Mouse (Mus musculus): ENCODE measurements at regions not wholly inside any gene's neighbourhood (a gene's known extent, or its start where the extent isn't known, plus 50 kb on each side); places are given as distances from the start of the nearest gene placed in this dataset.

GRCm38 (mm10) chr4:89400342-89400741 is 89.5 kb upstream of the Cdkn2b start:
- TF ChIP-seq POLR2A (IDR thresholded peaks at IDR 0.05; ENCODE audit: low read depth, low read length) (no peak), CTCF (IDR thresholded peaks at IDR 0.05; ENCODE audit: extremely low read depth, insufficient read length, insufficient replicate concordance, low read depth, low read length) (no peak)
- Histone ChIP-seq H3K4me3 (ENCODE audit: low read depth, low read length) (no peak overlapping the region), H3K27ac (ENCODE audit: insufficient read depth, low read depth, low read length) (no peak overlapping the region), H3K36me3 (ENCODE audit: control insufficient read depth, insufficient read depth, low read length) (no peaks in the 10 kb centered on the region), H3K27me3 (ENCODE audit: control insufficient read depth, insufficient read depth, low read length) (no peaks in the 10 kb centered on the region), H3K4me1 (ENCODE audit: control insufficient read depth, insufficient read depth, insufficient read length, low read length) (peaks cover 4% of the 10 kb centered on the region; the same call in 1 of the 2 replicates)
- 71% methylated on average over 3 of the region's 3 CpGs for WGBS

GRCm38 (mm10) chr4:89399277-89399676 is 88.4 kb upstream of the Cdkn2b start:
- no peak overlapping the region for H3K27ac ChIP-seq (ENCODE audit: insufficient read depth, low read depth, low read length)
- H3K27me3 ChIP-seq (ENCODE audit: control insufficient read depth, insufficient read depth, low read length), result no peaks in the 10 kb centered on the region
- H3K36me3 ChIP-seq (ENCODE audit: control insufficient read depth, insufficient read depth, low read length), result no peaks in the 10 kb centered on the region
- 69% methylated on average over 2 of the region's 2 CpGs for WGBS
- H3K4me1 ChIP-seq (ENCODE audit: control insufficient read depth, insufficient read depth, insufficient read length, low read length), result peaks cover 4% of the 10 kb centered on the region; the same call in 1 of the 2 replicates
- H3K4me3 ChIP-seq (ENCODE audit: low read depth, low read length), result no peak overlapping the region
- TF ChIP-seq CTCF (IDR thresholded peaks at IDR 0.05; ENCODE audit: extremely low read depth, insufficient read length, insufficient replicate concordance, low read depth, low read length) (no peak), POLR2A (IDR thresholded peaks at IDR 0.05; ENCODE audit: low read depth, low read length) (no peak)

- no peaks in the 10 kb centered on the region for H3K27me3 ChIP-seq (ENCODE audit: control insufficient read depth, insufficient read depth, low read length)
- no peak for TF ChIP-seq CTCF (IDR thresholded peaks at IDR 0.05; ENCODE audit: extremely low read depth, insufficient read length, insufficient replicate concordance, low read depth, low read length)
- TF ChIP-seq POLR2A (IDR thresholded peaks at IDR 0.05; ENCODE audit: low read depth, low read length), result no peak
- H3K27ac ChIP-seq (ENCODE audit: insufficient read depth, low read depth, low read length), result no peak overlapping the region
- H3K36me3 ChIP-seq (ENCODE audit: control insufficient read depth, insufficient read depth, low read length), result no peaks in the 10 kb centered on the region
- H3K4me3 ChIP-seq (ENCODE audit: low read depth, low read length), result no peak overlapping the region
- 88% methylated on average over 2 of the region's 2 CpGs for WGBS
- H3K4me1 ChIP-seq (ENCODE audit: control insufficient read depth, insufficient read depth, insufficient read length, low read length), result peaks cover 4% of the 10 kb centered on the region; the same call in 1 of the 2 replicates
Observed at GRCm38 (mm10) chr4:89396020-89396419, 85.2 kb upstream of the Cdkn2b start.

GRCm38 (mm10) chr4:89395336-89395735 is 84.5 kb upstream of the Cdkn2b start:
- Histone ChIP-seq H3K27me3 (ENCODE audit: control insufficient read depth, insufficient read depth, low read length) (no peaks in the 10 kb centered on the region), H3K4me3 (ENCODE audit: low read depth, low read length) (no peak overlapping the region), H3K36me3 (ENCODE audit: control insufficient read depth, insufficient read depth, low read length) (no peaks in the 10 kb centered on the region), H3K27ac (ENCODE audit: insufficient read depth, low read depth, low read length) (no peak overlapping the region), H3K4me1 (ENCODE audit: control insufficient read depth, insufficient read depth, insufficient read length, low read length) (peaks cover 4% of the 10 kb centered on the region; the same call in 1 of the 2 replicates)
- TF ChIP-seq CTCF (IDR thresholded peaks at IDR 0.05; ENCODE audit: extremely low read depth, insufficient read length, insufficient replicate concordance, low read depth, low read length) (no peak), POLR2A (IDR thresholded peaks at IDR 0.05; ENCODE audit: low read depth, low read length) (no peak)

GRCm38 (mm10) chr4:89393251-89393711 is 82.4 kb upstream of the Cdkn2b start:
- H3K4me3 ChIP-seq (ENCODE audit: low read depth, low read length), result no peak overlapping the region
- no peak for TF ChIP-seq CTCF (IDR thresholded peaks at IDR 0.05; ENCODE audit: extremely low read depth, insufficient read length, insufficient replicate concordance, low read depth, low read length)
- no peak for TF ChIP-seq POLR2A (IDR thresholded peaks at IDR 0.05; ENCODE audit: low read depth, low read length)
- WGBS, result 82% methylated on average over 2 of the region's 2 CpGs
- H3K4me1 ChIP-seq (ENCODE audit: control insufficient read depth, insufficient read depth, insufficient read length, low read length), result peaks cover 4% of the 10 kb centered on the region; the same call in 1 of the 2 replicates
- H3K27me3 ChIP-seq (ENCODE audit: control insufficient read depth, insufficient read depth, low read length), result no peaks in the 10 kb centered on the region
- H3K27ac ChIP-seq (ENCODE audit: insufficient read depth, low read depth, low read length), result no peak overlapping the region
- H3K36me3 ChIP-seq (ENCODE audit: control insufficient read depth, insufficient read depth, low read length), result no peaks in the 10 kb centered on the region

- Histone ChIP-seq H3K27me3 (ENCODE audit: control insufficient read depth, insufficient read depth, low read length) (no peaks in the 10 kb centered on the region), H3K36me3 (ENCODE audit: control insufficient read depth, insufficient read depth, low read length) (no peaks in the 10 kb centered on the region)
Observed at GRCm38 (mm10) chr4:89392791-89393190, 82.0 kb upstream of the Cdkn2b start.

GRCm38 (mm10) chr4:89391463-89392308 is 80.8 kb upstream of the Cdkn2b start:
- WGBS, result 65% methylated on average over 9 of the region's 9 CpGs
- H3K4me1 ChIP-seq (ENCODE audit: control insufficient read depth, insufficient read depth, insufficient read length, low read length), result peaks cover 8% of the 10 kb centered on the region; the same call in 1 of the 2 replicates
- TF ChIP-seq CTCF (IDR thresholded peaks at IDR 0.05; ENCODE audit: extremely low read depth, insufficient read length, insufficient replicate concordance, low read depth, low read length) (no peak), POLR2A (IDR thresholded peaks at IDR 0.05; ENCODE audit: low read depth, low read length) (no peak)
- no peaks in the 10 kb centered on the region for H3K27me3 ChIP-seq (ENCODE audit: control insufficient read depth, insufficient read depth, low read length)
- H3K4me3 ChIP-seq (ENCODE audit: low read depth, low read length), result no peak overlapping the region
- H3K27ac ChIP-seq (ENCODE audit: insufficient read depth, low read depth, low read length), result no peak overlapping the region
- H3K36me3 ChIP-seq (ENCODE audit: control insufficient read depth, insufficient read depth, low read length), result no peaks in the 10 kb centered on the region

More at GRCm38 (mm10) chr4:89392791-89393190, 82.0 kb upstream of the Cdkn2b start:
- H3K4me3 ChIP-seq (ENCODE audit: low read depth, low read length), result no peak overlapping the region
- no peak overlapping the region for H3K27ac ChIP-seq (ENCODE audit: insufficient read depth, low read depth, low read length)
- no peak for TF ChIP-seq POLR2A (IDR thresholded peaks at IDR 0.05; ENCODE audit: low read depth, low read length)
- no peak for TF ChIP-seq CTCF (IDR thresholded peaks at IDR 0.05; ENCODE audit: extremely low read depth, insufficient read length, insufficient replicate concordance, low read depth, low read length)
- H3K4me1 ChIP-seq (ENCODE audit: control insufficient read depth, insufficient read depth, insufficient read length, low read length), result peaks cover 4% of the 10 kb centered on the region; the same call in 1 of the 2 replicates

Data from small intestine, adult 2 months (tissue).